Mouse (Mus musculus): ENCODE measurements around the gene Aak1. TPM values are rescaled to one million over a fixed set of nuclear protein-coding genes. Genes with fewer than 3 reads are reported as not detected.

Gene Aak1
- polyA plus RNA-seq, 1 experiment: 152 TPM

DNA sequence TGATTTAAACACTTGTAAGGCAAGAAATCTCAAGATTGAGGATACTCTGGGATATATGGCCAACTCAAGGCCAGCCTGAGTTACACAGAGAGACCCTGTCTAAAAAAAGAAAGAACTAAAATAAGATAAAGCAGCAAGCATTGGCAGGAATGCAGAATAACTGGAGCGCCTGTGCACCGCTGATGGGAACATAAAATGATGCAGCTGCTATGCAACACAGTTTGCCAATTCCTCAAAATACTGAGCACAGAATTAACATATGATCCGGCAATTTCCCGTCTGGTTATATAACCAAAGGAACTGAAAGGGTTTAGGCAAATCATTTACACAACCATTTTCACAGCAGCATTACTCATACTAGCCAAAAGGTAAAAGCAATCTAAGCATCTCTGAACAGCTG is 30.0 kb downstream of the Aak1 start:
- Histone ChIP-seq H3K27ac (ENCODE audit: insufficient read depth, low read length) (no peak overlapping the region), H3K4me3 (replicated peaks; ENCODE audit: insufficient read depth, low read depth, low read length) (no peak overlapping the region), H3K27me3 (ENCODE audit: control insufficient read depth, insufficient read depth, low read length) (no peaks in the 10 kb centered on the region), H3K4me1 (ENCODE audit: control insufficient read depth, insufficient read depth, low read length) (peaks cover 20% of the 10 kb centered on the region)
- peak in 1 of 2 experiments; percentile 82 for DNase-seq
- 7% methylated on average over 4 of the region's 4 CpGs for WGBS
- TF ChIP-seq CTCF (IDR thresholded peaks at IDR 0.05; ENCODE audit: borderline replicate concordance, insufficient read depth, low read depth, low read length): no peak
- no peak for TF ChIP-seq POLR2A (IDR thresholded peaks at IDR 0.05; ENCODE audit: borderline replicate concordance, insufficient read depth, low read length)

DNA sequence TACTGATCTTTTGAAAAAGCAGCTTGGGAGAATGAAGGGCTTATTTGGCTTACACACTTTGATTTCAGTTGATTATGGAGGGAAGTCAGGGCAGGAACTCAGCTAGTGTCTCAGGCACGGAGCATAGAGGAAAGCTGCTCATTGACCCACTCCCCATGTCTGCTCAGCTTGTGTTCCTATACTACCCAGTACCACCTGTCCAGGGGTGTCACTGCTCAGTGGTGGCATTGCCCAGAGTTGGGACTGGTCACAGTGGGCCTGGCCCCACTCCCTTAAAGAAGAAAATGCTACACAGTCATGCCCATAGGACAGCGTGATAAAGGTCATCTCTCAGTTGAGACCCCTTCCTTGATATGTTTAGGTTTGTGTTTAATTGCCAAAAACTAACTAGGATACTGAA is 34.9 kb downstream of the Aak1 start:
- TF ChIP-seq CTCF (IDR thresholded peaks at IDR 0.05; ENCODE audit: borderline replicate concordance, insufficient read depth, low read depth, low read length) (no peak), POLR2A (IDR thresholded peaks at IDR 0.05; ENCODE audit: borderline replicate concordance, insufficient read depth, low read length) (no peak)
- H3K4me3 ChIP-seq (replicated peaks; ENCODE audit: insufficient read depth, low read depth, low read length): no peak overlapping the region
- no peak for DNase-seq
- peaks cover 17% of the 10 kb centered on the region for H3K4me1 ChIP-seq (ENCODE audit: control insufficient read depth, insufficient read depth, low read length)
- no peak overlapping the region for H3K27ac ChIP-seq (ENCODE audit: insufficient read depth, low read length)
- 73% methylated on average over 2 of the region's 2 CpGs for WGBS
- no peaks in the 10 kb centered on the region for H3K27me3 ChIP-seq (ENCODE audit: control insufficient read depth, insufficient read depth, low read length)

DNA sequence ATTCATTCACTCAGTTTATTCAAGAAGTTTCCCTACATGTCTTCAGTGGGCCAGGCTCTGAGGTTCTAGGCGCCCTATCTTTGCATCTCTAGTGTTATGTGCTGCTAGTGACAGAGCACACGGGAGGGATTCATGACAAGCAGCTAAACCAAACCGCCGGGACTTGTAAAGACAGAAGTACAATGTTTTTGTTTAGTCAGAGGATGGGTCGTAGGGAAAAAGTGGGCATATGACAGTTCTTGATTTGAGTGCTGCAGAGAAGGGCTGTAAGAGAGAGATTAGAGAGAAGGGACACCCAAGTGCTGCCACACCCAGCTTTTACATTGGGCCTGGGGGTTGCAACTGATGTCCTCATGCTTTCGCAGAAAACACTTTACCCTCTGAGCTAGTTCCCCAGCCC is 35.4 kb downstream of the Aak1 start:
- WGBS: 84% methylated on average over 6 of the region's 6 CpGs
- no peak overlapping the region for H3K27ac ChIP-seq (ENCODE audit: insufficient read depth, low read length)
- TF ChIP-seq CTCF (IDR thresholded peaks at IDR 0.05; ENCODE audit: borderline replicate concordance, insufficient read depth, low read depth, low read length): no peak
- no peak for TF ChIP-seq POLR2A (IDR thresholded peaks at IDR 0.05; ENCODE audit: borderline replicate concordance, insufficient read depth, low read length)

DNA sequence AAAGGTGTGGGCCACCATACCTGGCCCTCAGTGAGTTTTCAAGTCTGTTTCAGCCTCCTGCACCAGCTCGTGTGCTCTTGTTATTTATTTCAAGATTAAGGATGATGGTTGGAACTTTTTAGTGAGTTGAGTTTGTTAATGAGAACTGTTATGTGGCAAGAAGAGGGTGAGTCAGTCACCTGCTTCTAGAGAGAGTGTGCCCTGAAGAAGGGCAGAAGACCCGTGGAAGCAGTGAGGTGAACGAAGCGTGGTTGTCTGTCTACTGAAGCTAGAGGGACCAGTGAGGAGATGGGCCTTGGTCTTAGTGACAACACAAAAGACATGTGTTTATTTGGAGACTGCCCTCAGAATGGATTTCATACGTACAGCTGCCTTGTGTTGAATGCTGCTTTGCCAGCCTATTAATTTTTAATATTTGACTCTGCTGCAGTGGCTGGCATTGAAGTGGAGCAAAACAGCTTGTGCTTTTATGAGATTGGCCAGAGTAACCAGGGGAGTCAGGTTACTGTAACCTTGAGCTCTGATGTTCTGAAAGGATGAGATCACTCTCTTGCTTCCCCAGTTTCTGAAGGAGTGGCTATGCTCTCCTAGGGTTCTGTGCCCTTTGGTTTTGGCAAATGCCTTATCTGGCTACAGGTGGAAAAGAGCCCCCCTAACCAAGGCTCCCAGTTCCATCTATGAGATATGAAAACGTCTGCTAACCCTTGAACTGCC is 36.7 kb downstream of the Aak1 start:
- TF ChIP-seq CTCF (IDR thresholded peaks at IDR 0.05; ENCODE audit: borderline replicate concordance, insufficient read depth, low read depth, low read length): no peak
- no peak for TF ChIP-seq POLR2A (IDR thresholded peaks at IDR 0.05; ENCODE audit: borderline replicate concordance, insufficient read depth, low read length)
- peak overlapping the region; percentile 42 for H3K27ac ChIP-seq (ENCODE audit: insufficient read depth, low read length)
- DNase-seq: peak in 1 of 2 experiments; percentile 46
- H3K4me3 ChIP-seq (replicated peaks; ENCODE audit: insufficient read depth, low read depth, low read length): no peak overlapping the region
- 54% methylated on average over 6 of the region's 6 CpGs for WGBS
- no peaks in the 10 kb centered on the region for H3K27me3 ChIP-seq (ENCODE audit: control insufficient read depth, insufficient read depth, low read length)
- peaks cover 12% of the 10 kb centered on the region for H3K4me1 ChIP-seq (ENCODE audit: control insufficient read depth, insufficient read depth, low read length)

More for the DNA sequence above, 35.4 kb downstream of the Aak1 start:
- no peak overlapping the region for H3K4me3 ChIP-seq (replicated peaks; ENCODE audit: insufficient read depth, low read depth, low read length)
- H3K4me1 ChIP-seq (ENCODE audit: control insufficient read depth, insufficient read depth, low read length): peaks cover 14% of the 10 kb centered on the region
- H3K27me3 ChIP-seq (ENCODE audit: control insufficient read depth, insufficient read depth, low read length): no peaks in the 10 kb centered on the region
- DNase-seq: no peak

DNA sequence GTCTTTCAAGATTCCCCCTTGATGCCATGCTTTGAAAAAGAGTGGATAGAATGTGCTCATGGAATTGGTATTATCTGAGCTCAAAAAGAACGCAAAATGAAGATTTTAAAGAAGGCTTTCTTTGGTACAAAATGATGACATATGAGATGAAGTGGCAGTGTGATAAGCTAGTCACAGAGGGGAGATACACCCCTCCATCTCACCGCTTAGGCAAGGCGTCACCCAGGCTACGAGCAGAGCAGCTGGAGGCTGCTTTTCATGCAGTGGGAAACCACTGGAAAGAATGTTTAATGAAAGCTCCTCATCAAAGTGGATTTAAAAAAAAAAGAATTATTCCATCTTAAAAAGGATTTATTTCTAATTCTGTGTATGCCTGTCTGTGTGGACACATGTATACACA is 37.5 kb downstream of the Aak1 start:
- DNase-seq: no peak
- TF ChIP-seq CTCF (IDR thresholded peaks at IDR 0.05; ENCODE audit: borderline replicate concordance, insufficient read depth, low read depth, low read length) (no peak), POLR2A (IDR thresholded peaks at IDR 0.05; ENCODE audit: borderline replicate concordance, insufficient read depth, low read length) (no peak)
- 90% methylated on average over 4 of the region's 4 CpGs for WGBS
- H3K4me3 ChIP-seq (replicated peaks; ENCODE audit: insufficient read depth, low read depth, low read length): no peak overlapping the region
- H3K27ac ChIP-seq (ENCODE audit: insufficient read depth, low read length): no peak overlapping the region
- peaks cover 12% of the 10 kb centered on the region for H3K4me1 ChIP-seq (ENCODE audit: control insufficient read depth, insufficient read depth, low read length)
- H3K27me3 ChIP-seq (ENCODE audit: control insufficient read depth, insufficient read depth, low read length): no peaks in the 10 kb centered on the region

DNA sequence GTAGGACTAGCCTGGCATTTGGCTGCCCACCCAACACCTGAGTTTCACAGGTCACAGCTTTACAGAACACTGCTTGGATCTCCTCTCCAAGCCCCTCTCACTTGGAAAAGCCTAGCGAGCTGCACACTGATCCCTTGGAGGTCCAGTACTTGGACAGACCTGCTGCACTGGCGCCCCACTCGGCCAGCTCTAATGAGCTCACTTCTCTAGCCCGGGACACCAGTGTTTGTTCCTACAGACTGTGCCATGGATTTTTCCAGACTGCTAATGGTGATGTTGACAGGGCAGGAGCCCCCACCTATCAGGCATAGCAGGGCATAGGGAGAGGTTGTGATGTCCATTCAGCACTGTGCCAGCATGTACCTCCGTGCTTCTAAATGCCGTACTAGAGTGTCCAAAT is 48.2 kb downstream of the Aak1 start:
- Histone ChIP-seq H3K27ac (ENCODE audit: insufficient read depth, low read length) (peak overlapping the region; percentile 72), H3K4me3 (replicated peaks; ENCODE audit: insufficient read depth, low read depth, low read length) (no peak overlapping the region), H3K4me1 (ENCODE audit: control insufficient read depth, insufficient read depth, low read length) (peaks cover 19% of the 10 kb centered on the region), H3K27me3 (ENCODE audit: control insufficient read depth, insufficient read depth, low read length) (no peaks in the 10 kb centered on the region)
- WGBS: 23% methylated on average over 6 of the region's 6 CpGs
- peak; percentile 60 to 62 for DNase-seq
- TF ChIP-seq CTCF (IDR thresholded peaks at IDR 0.05; ENCODE audit: borderline replicate concordance, insufficient read depth, low read depth, low read length) (no peak), POLR2A (IDR thresholded peaks at IDR 0.05; ENCODE audit: borderline replicate concordance, insufficient read depth, low read length) (no peak)

DNA sequence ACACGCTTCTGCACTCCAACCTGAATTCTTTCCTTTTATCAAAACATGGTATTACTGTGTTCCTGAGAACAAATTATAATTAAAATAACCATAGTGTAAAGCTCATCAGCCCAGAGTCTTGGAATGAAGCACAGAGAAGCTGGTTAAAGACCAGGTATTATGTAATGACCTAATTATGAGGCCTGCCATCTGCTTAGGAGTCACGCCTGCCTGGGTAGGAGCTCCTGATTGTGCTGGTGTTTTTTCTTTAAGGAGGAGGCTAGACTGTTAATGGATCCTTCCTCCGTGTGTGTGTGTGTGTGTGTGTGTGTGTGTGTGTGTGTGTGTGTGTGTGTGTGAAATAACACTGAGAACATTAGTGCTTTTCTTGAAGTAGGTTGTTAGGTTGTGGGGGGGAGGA is 49.7 kb downstream of the Aak1 start:
- Histone ChIP-seq H3K4me1 (ENCODE audit: control insufficient read depth, insufficient read depth, low read length) (peaks cover 14% of the 10 kb centered on the region; the same call in 1 of the 2 replicates), H3K27me3 (ENCODE audit: control insufficient read depth, insufficient read depth, low read length) (no peaks in the 10 kb centered on the region), H3K4me3 (replicated peaks; ENCODE audit: insufficient read depth, low read depth, low read length) (no peak overlapping the region), H3K27ac (ENCODE audit: insufficient read depth, low read length) (peak overlapping the region; percentile 92)
- WGBS: 29% methylated on average over 3 of the region's 3 CpGs
- DNase-seq: peak; percentile 62 to 85
- TF ChIP-seq POLR2A (IDR thresholded peaks at IDR 0.05; ENCODE audit: borderline replicate concordance, insufficient read depth, low read length) (no peak), CTCF (IDR thresholded peaks at IDR 0.05; ENCODE audit: borderline replicate concordance, insufficient read depth, low read depth, low read length) (no peak)

DNA sequence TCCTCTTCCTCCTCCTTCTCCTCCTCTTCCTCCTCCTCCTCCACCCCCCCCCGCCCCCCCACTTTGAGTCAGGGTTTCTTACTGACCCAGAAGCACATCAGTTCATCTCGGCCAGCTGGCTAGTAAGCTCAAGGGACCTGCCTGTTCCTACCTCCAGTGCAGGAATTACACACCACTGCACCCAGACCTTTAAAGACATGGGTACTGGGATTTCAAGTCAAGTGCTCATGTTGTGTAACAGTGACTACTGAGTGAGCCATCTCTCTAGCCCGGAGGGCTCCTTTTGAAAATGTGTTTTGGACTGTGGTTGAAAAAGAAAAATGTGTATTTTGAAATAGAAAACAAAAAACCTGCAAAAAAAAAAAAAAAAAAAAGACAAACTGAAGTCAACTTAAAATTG is 50.6 kb downstream of the Aak1 start:
- DNase-seq: no peak
- H3K4me1 ChIP-seq (ENCODE audit: control insufficient read depth, insufficient read depth, low read length): peaks cover 14% of the 10 kb centered on the region; the same call in 1 of the 2 replicates
- H3K27me3 ChIP-seq (ENCODE audit: control insufficient read depth, insufficient read depth, low read length): no peaks in the 10 kb centered on the region
- H3K4me3 ChIP-seq (replicated peaks; ENCODE audit: insufficient read depth, low read depth, low read length): no peak overlapping the region
- TF ChIP-seq CTCF (IDR thresholded peaks at IDR 0.05; ENCODE audit: borderline replicate concordance, insufficient read depth, low read depth, low read length): no peak
- no peak for TF ChIP-seq POLR2A (IDR thresholded peaks at IDR 0.05; ENCODE audit: borderline replicate concordance, insufficient read depth, low read length)
- 66% methylated on average over 3 of the region's 3 CpGs for WGBS
- no peak overlapping the region; the same call in 1 of the 2 replicates for H3K27ac ChIP-seq (ENCODE audit: insufficient read depth, low read length)

Measured in cerebellum, adult 2 months (tissue).